Mouse (Mus musculus) MN1 (cell line): ENCODE data around the gene Cdx4.

Experiments used
- DNase-seq: peaks from one replicate; pipeline ENCODE4 v3.0.0-alpha.2; 2016; ENCODE audit warnings: low spot score

Gene Cdx4

GRCm38 (mm10) chrX:103321146-103321545 lies at the start of gene Cdx4:
Gene Cdx4, plus strand, starts transcription at chrX:103321398.
- no peak for DNase-seq

GRCm38 (mm10) chrX:103274325-103274724 lies 46.9 kb upstream of the Cdx4 start:
- DNase-seq = peak; percentile 19

GRCm38 (mm10) chrX:103286899-103287722 lies 34.1 kb upstream of the Cdx4 start:
- DNase-seq = no peak

- DNase-seq = peak; percentile 10
These were observed 33.3 kb upstream of the Cdx4 start for GRCm38 (mm10) chrX:103287846-103288377.

GRCm38 (mm10) chrX:103288485-103289330 lies 32.5 kb upstream of the Cdx4 start:
- DNase-seq = peak; percentile 31

- no peak for DNase-seq
These were observed 22.3 kb upstream of the Cdx4 start for GRCm38 (mm10) chrX:103298937-103299336.

GRCm38 (mm10) chrX:103308262-103308661 lies 12.9 kb upstream of the Cdx4 start:
- DNase-seq = no peak

- no peak for DNase-seq
These were observed 9.5 kb upstream of the Cdx4 start for GRCm38 (mm10) chrX:103311723-103312122.

GRCm38 (mm10) chrX:103314146-103314545 lies 7.1 kb upstream of the Cdx4 start:
- DNase-seq = no peak

GRCm38 (mm10) chrX:103325900-103326299 lies 4.7 kb downstream of the Cdx4 start:
- no peak for DNase-seq

- no peak for DNase-seq
These were observed 8.2 kb downstream of the Cdx4 start for GRCm38 (mm10) chrX:103329386-103329785.

- no peak for DNase-seq
These were observed 10.1 kb downstream of the Cdx4 start for GRCm38 (mm10) chrX:103331125-103331858.

- no peak for DNase-seq
These were observed 20.3 kb downstream of the Cdx4 start for GRCm38 (mm10) chrX:103341369-103342113.

GRCm38 (mm10) chrX:103355784-103356183 lies 34.6 kb downstream of the Cdx4 start:
- DNase-seq = no peak

GRCm38 (mm10) chrX:103356287-103356686 lies 35.1 kb downstream of the Cdx4 start, which contains the start of gene Chic1:
Gene Chic1, plus strand, starts transcription at chrX:103356476.
- peak; percentile 61 for DNase-seq

- no peak for DNase-seq
These were observed 35.6 kb downstream of the Cdx4 start for GRCm38 (mm10) chrX:103356761-103357236.

- DNase-seq = peak; percentile 20
These were observed 45.0 kb downstream of the Cdx4 start for GRCm38 (mm10) chrX:103366201-103366600.

GRCm38 (mm10) chrX:103368650-103369049 lies 47.5 kb downstream of the Cdx4 start:
- DNase-seq = no peak

- DNase-seq = no peak
These were observed 50.0 kb downstream of the Cdx4 start for GRCm38 (mm10) chrX:103371221-103371620.

GRCm38 (mm10) chrX:103371627-103372026 lies 50.4 kb downstream of the Cdx4 start:
- no peak for DNase-seq

GRCm38 (mm10) chrX:103374250-103374649 lies 53.1 kb downstream of the Cdx4 start:
- no peak for DNase-seq
